Mouse (Mus musculus) urinary bladder, postnatal 10 days (tissue): ENCODE measurements at regions not wholly inside any gene's neighbourhood (a gene's known extent, or its start where the extent isn't known, plus 50 kb on each side); places are given as distances from the start of the nearest gene placed in this dataset.

Experiments used
- DNase-seq: peaks from one replicate; pipeline ENCODE4 v3.0.0; 2022; ENCODE audit warnings: low spot score

GRCm38 (mm10) chr15:97125836-97126822, 70.4 kb upstream of the Slc38a4 start:
- no peak for DNase-seq

- DNase-seq, result no peak
Observed at GRCm38 (mm10) chr15:97122263-97122662, 66.5 kb upstream of the Slc38a4 start.

GRCm38 (mm10) chr15:97112452-97113200, 56.9 kb upstream of the Slc38a4 start:
- no peak for DNase-seq

DNA sequence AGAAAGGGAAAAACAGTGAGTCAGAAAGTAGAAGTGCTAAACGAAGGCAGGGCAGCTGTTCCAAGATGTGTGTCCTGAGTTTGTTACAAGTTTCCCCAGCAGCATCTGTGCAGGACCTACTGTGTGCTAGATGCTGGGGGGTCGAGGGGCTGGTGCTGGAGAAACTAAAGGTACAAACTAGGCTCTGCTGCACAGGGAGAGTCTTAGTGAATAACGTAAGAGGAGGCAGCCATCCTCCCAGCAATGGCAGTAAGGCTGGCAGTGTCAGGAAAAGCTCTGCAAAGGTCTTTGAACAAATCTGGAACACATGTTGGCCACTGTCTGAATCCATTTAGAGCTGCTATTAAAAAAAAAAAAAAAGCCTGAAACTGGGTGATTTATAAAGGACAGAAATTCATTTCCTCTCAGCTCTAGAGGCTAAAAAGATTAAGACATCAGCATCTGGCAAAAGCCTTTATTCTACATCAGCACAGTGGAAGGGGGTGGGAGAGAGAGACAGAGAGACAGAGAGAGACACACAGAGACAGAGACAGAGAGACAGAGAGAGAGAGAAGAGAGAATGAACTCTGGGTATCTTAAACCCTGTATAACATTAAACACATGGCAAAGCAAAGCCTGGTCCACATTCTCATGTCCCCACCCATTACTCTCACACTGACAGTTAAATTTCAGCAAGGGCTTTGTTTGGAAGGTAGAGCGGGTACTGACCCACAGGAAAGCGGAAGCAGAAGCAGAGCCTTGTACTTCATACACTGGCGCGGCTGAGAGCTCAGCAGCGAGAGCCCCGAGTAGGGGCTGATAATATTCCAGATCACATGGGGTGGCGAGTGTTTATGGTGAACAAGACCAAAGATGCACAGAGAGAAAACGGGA, 55.8 kb upstream of the Slc38a4 start:
- DNase-seq, result no peak

GRCm38 (mm10) chr15:97107779-97108178, 52.0 kb upstream of the Slc38a4 start:
- DNase-seq, result no peak

GRCm38 (mm10) chr15:97106556-97106955, 50.8 kb upstream of the Slc38a4 start:
- DNase-seq, result no peak
